Mouse (Mus musculus) megakaryocyte, embryonic 14.5 days (primary cell): Measurements from ENCODE around the gene Nat8f4.
"Not testable (repeated sequence)": the region's sequence is repeated elsewhere in the genome, so short reads cannot be mapped to it uniquely, and the experiment has no call there.

Source experiments
- FLI1 ChIP-seq: IDR thresholded peaks from 2 replicates; pipeline ENCODE4 v1.6.1; 2012; ENCODE audit warnings: low read length, inconsistent platforms, mixed read lengths
- GATA1 ChIP-seq: IDR thresholded peaks from 3 replicates; pipeline ENCODE4 v1.6.1; 2012; ENCODE audit warnings: mixed read lengths, low read length, inconsistent platforms, borderline replicate concordance

DNA sequence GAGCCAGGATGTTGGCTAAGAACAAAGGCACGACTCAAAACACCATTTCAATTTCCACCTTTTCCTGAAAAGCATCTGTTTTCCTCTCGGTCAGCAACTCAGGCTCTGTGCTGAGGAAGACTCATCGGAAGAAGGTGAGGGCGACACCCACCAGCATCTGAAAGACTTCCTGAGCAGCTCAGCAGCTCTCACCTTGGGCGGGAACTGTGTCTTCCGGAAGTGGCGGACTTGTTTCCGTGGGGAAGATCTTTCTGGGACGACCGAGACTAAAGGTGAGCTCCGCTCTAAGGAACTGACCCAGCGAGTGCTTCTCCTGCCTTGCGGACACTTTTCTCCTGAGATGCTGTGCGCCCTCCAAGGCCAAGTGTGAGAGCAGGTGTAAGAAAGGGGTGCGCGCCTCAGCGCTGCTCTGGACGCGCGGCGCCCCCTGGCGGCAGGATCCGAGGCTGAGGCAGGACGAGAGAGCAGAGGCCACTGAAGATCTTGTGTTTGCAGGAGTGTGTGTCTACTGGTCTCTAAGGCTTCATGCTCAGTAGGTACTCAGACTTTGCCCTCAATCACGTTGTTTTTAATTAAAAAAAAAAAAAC, 9.5 kb downstream of the Nat8f4 start:
- not testable (repeated sequence) for TF ChIP-seq FLI1, GATA1
